Comparison of ENCODE assay signal across 8 mouse cellular contexts in genomic region chr2:79635426-79636291, GRCm38 (mm10). TPM values are rescaled to one million over a fixed set of nuclear protein-coding genes. Genes with fewer than 3 reads are reported as not detected.
DNase-seq lines count a peak whose midpoint lies in the region; ATAC-seq and TF ChIP-seq lines count a peak whose summit lies in the region.

No protein-coding gene starts in this region.

- DNase-seq in CD4-positive, CD25-positive, alpha-beta regulatory T cell, adult 2 months (ENCODE audit: low read depth, low spot score): peak; percentile 46
- peak; percentile 77 for DNase-seq in liver, embryonic 11.5 days (ENCODE audit: low spot score)
- DNase-seq in splenic B cell, adult 2 months (ENCODE audit: low read depth, low spot score): peak; percentile 72

- no peak for TF ChIP-seq POLR2A in bone marrow, adult 2 months (IDR thresholded peaks at IDR 0.05; ENCODE audit: borderline replicate concordance, control insufficient read depth, low read depth, low read length)
- peak; percentile 42 for TF ChIP-seq POLR2A in myocyte (IDR thresholded peaks at IDR 0.05; ENCODE audit: insufficient read length, low read depth)

- H3K4me2 ChIP-seq in embryonic facial prominence, embryonic 15.5 days (replicated peaks): peak overlapping the region; percentile 82
- peak overlapping the region; percentile 68 for H3K4me2 ChIP-seq in heart, embryonic 11.5 days
- peak overlapping the region; percentile 65 for H3K4me2 ChIP-seq in kidney, embryonic 15.5 days
- H3K4me2 ChIP-seq in liver, embryonic 11.5 days: peak overlapping the region; percentile 86
- H3K4me2 ChIP-seq in myocyte (ENCODE audit: low read depth): peak overlapping the region; percentile 61

- H3K27ac ChIP-seq in bone marrow, adult 2 months (ENCODE audit: control insufficient read depth, insufficient read depth, low read depth, low read length, poor library complexity): peak overlapping the region; percentile 96
- H3K27ac ChIP-seq in embryonic facial prominence, embryonic 15.5 days (replicated peaks): peak overlapping the region; percentile 89
- peak overlapping the region; percentile 80 for H3K27ac ChIP-seq in heart, embryonic 11.5 days (ENCODE audit: low read depth, low read length)
- peak overlapping the region; percentile 83 for H3K27ac ChIP-seq in kidney, embryonic 15.5 days
- H3K27ac ChIP-seq in liver, embryonic 11.5 days (ENCODE audit: low read depth, low read length): peak overlapping the region; percentile 62

- H3K36me3 ChIP-seq in embryonic facial prominence, embryonic 15.5 days: no peaks in the 10 kb centered on the region
- H3K36me3 ChIP-seq in heart, embryonic 11.5 days (ENCODE audit: control insufficient read depth, insufficient read depth, low read length): no peaks in the 10 kb centered on the region
- H3K36me3 ChIP-seq in kidney, embryonic 15.5 days: peaks cover 9% of the 10 kb centered on the region; the same call in 1 of the 2 replicates
- no peaks in the 10 kb centered on the region for H3K36me3 ChIP-seq in liver, embryonic 11.5 days (ENCODE audit: control insufficient read depth, insufficient read depth, low read length)
- H3K36me3 ChIP-seq in myocyte (ENCODE audit: control insufficient read depth, insufficient read depth): peaks cover 13% of the 10 kb centered on the region
- no peaks in the 10 kb centered on the region for H3K36me3 ChIP-seq in splenic B cell, adult 2 months (ENCODE audit: control insufficient read depth, insufficient read depth, low read length, poor library complexity, severe bottlenecking)

- H3K4me1 ChIP-seq in bone marrow, adult 2 months (ENCODE audit: control insufficient read depth, insufficient read depth, low read length): no peaks in the 10 kb centered on the region
- peaks cover 11% of the 10 kb centered on the region for H3K4me1 ChIP-seq in embryonic facial prominence, embryonic 15.5 days
- peaks cover 18% of the 10 kb centered on the region; the same call in 1 of the 2 replicates for H3K4me1 ChIP-seq in heart, embryonic 11.5 days (ENCODE audit: control insufficient read depth, insufficient read depth, low read length)
- H3K4me1 ChIP-seq in kidney, embryonic 15.5 days: peaks cover 21% of the 10 kb centered on the region
- 0 out of 2 replicates have a peak, but pooled peaks cover 3% of the 10 kb centered on the region for H3K4me1 ChIP-seq in liver, embryonic 11.5 days (replicated peaks; ENCODE audit: control insufficient read depth, insufficient read depth, low read length)

- peak overlapping the region; percentile 46 for H3ac ChIP-seq in myocyte (ENCODE audit: control insufficient read depth, insufficient read length)

- no peaks in the 10 kb centered on the region for H3K27me3 ChIP-seq in embryonic facial prominence, embryonic 15.5 days
- no peaks in the 10 kb centered on the region for H3K27me3 ChIP-seq in heart, embryonic 11.5 days (ENCODE audit: control insufficient read depth, insufficient read depth, low read length)
- no peaks in the 10 kb centered on the region for H3K27me3 ChIP-seq in kidney, embryonic 15.5 days
- H3K27me3 ChIP-seq in liver, embryonic 11.5 days (replicated peaks; ENCODE audit: control insufficient read depth, insufficient read depth, low read length): no peaks in the 10 kb centered on the region
- H3K27me3 ChIP-seq in myocyte (ENCODE audit: control insufficient read depth, insufficient read depth, insufficient read length): no peaks in the 10 kb centered on the region
- H3K27me3 ChIP-seq in splenic B cell, adult 2 months (ENCODE audit: control insufficient read depth, insufficient read depth, low read length, poor library complexity, severe bottlenecking): no peaks in the 10 kb centered on the region

- no peak for TF ChIP-seq CTCF in bone marrow, adult 2 months (IDR thresholded peaks at IDR 0.05; ENCODE audit: control insufficient read depth, insufficient read depth, low read length)

- ATAC-seq in embryonic facial prominence, embryonic 15.5 days (ENCODE audit: insufficient number of reproducible peaks, low FRiP score, low TSS enrichment, low read depth): no peak; the same call in 1 of the 2 replicates
- peak; percentile 76 for ATAC-seq in heart, embryonic 11.5 days (replicated peaks; ENCODE audit: insufficient number of reproducible peaks, low FRiP score, low TSS enrichment)
- peak; percentile 89 for ATAC-seq in kidney, embryonic 15.5 days (replicated peaks; ENCODE audit: low FRiP score)
- peak; percentile 69 for ATAC-seq in liver, embryonic 11.5 days (replicated peaks; ENCODE audit: low FRiP score)

- peaks cover 37% of the 10 kb centered on the region for H3K79me2 ChIP-seq in myocyte (ENCODE audit: control insufficient read depth, insufficient read depth)

- H3K9ac ChIP-seq in embryonic facial prominence, embryonic 15.5 days: peak overlapping the region; percentile 85
- peak overlapping the region; percentile 83 for H3K9ac ChIP-seq in heart, embryonic 11.5 days (ENCODE audit: low read depth, low read length)
- peak overlapping the region; percentile 80 for H3K9ac ChIP-seq in kidney, embryonic 15.5 days
- peak overlapping the region; percentile 85 for H3K9ac ChIP-seq in liver, embryonic 11.5 days (ENCODE audit: low read depth, low read length)

- no peaks in the 10 kb centered on the region for H3K9me3 ChIP-seq in embryonic facial prominence, embryonic 15.5 days (replicated peaks)
- H3K9me3 ChIP-seq in heart, embryonic 11.5 days (replicated peaks; ENCODE audit: control insufficient read depth, low read length): no peaks in the 10 kb centered on the region
- no peaks in the 10 kb centered on the region for H3K9me3 ChIP-seq in kidney, embryonic 15.5 days (replicated peaks)
- H3K9me3 ChIP-seq in liver, embryonic 11.5 days (ENCODE audit: control insufficient read depth, low read length): no peaks in the 10 kb centered on the region

- H3K4me3 ChIP-seq in bone marrow, adult 2 months (replicated peaks; ENCODE audit: control insufficient read depth, low read depth, low read length): peak overlapping the region; percentile 98
- peak overlapping the region; percentile 92 for H3K4me3 ChIP-seq in embryonic facial prominence, embryonic 15.5 days (replicated peaks)
- peak overlapping the region; percentile 86 for H3K4me3 ChIP-seq in heart, embryonic 11.5 days (ENCODE audit: low read depth, low read length)
- H3K4me3 ChIP-seq in kidney, embryonic 15.5 days (replicated peaks): peak overlapping the region; percentile 93
- H3K4me3 ChIP-seq in liver, embryonic 11.5 days (ENCODE audit: low read depth, low read length): peak overlapping the region; percentile 73
- H3K4me3 ChIP-seq in myocyte: peak overlapping the region; percentile 84

- under 1% methylated on average over 83 of the region's 83 CpGs for WGBS in bone marrow, adult 2 months
- under 1% methylated on average over 80 of the region's 83 CpGs for WGBS in embryonic facial prominence, embryonic 15.5 days
- whole genome bisulfite sequencing in heart, embryonic 11.5 days (ENCODE audit: insufficient replicate concordance): under 1% methylated on average over 82 of the region's 83 CpGs
- under 1% methylated on average over 83 of the region's 83 CpGs for WGBS in kidney, embryonic 15.5 days
- under 1% methylated on average over 81 of the region's 83 CpGs for WGBS in liver, embryonic 11.5 days

TF ChIP-seq in myocyte, 11 proteins besides CTCF, POLR2A, EP300 and RAD21:
- TF ChIP-seq POLR2AphosphoS2 (IDR thresholded peaks at IDR 0.05; ENCODE audit: insufficient read length, low read depth) (peak; percentile 37), CEBPB (IDR thresholded peaks at IDR 0.05; ENCODE audit: insufficient read depth, poor library complexity, severe bottlenecking) (no peak), USF1 (IDR thresholded peaks at IDR 0.05; ENCODE audit: low read depth) (no peak), TCF12 (IDR thresholded peaks at IDR 0.05; ENCODE audit: insufficient read depth, poor library complexity, severe bottlenecking) (no peak), MYOG (IDR thresholded peaks at IDR 0.05; ENCODE audit: control insufficient read depth in 1 of 3, insufficient read depth in 1 of 3, insufficient read length in 2 of 3, low read depth in 2 of 3) (peak in 2 of 3 experiments; percentile 23 to 42), MAX (IDR thresholded peaks at IDR 0.05; ENCODE audit: low read depth) (no peak), TCF3 (IDR thresholded peaks at IDR 0.05; ENCODE audit: insufficient read length, low read depth) (no peak), MYOD1 (IDR thresholded peaks at IDR 0.05; ENCODE audit: control insufficient read depth in 1 of 3, insufficient read length in 2 of 3, low read depth in 2 of 3) (peak in 1 of 3 experiments; percentile 3), SRF (IDR thresholded peaks at IDR 0.05; ENCODE audit: control insufficient read depth, insufficient read length, low read depth) (no peak), E2F4 (IDR thresholded peaks at IDR 0.05; ENCODE audit: insufficient read depth) (no peak), REST (IDR thresholded peaks at IDR 0.05; ENCODE audit: insufficient read depth, insufficient read length) (no peak)
TF ChIP-seq in myocyte: peak in this region for 3.

RNA-seq across cellular contexts. Expression of gene Itprid2, which starts 0.5 kb away (rescaled TPM):
- polyA plus RNA-seq in bone marrow, adult 2 months (2011; ENCODE audit: insufficient read depth, insufficient read length, low replicate concordance, missing spikeins): 1.7 and 8.2 TPM in 2 replicates
- 15.3 and 16.1 TPM in 2 replicates for polyA plus RNA-seq in embryonic facial prominence, embryonic 15.5 days (2015; fragmentation: Nextera tagmentation; extraction: Ambion mirVana)
- 10.2 and 10.3 TPM in 2 replicates for polyA plus RNA-seq in heart, embryonic 11.5 days (2014; fragmentation: Nextera tagmentation; extraction: Ambion mirVana)
- 18.5 and 19.4 TPM in 2 replicates for polyA plus RNA-seq in kidney, embryonic 15.5 days (2015; fragmentation: Nextera tagmentation; extraction: Ambion mirVana)
- 7.1 and 7.6 TPM in 2 replicates for polyA plus RNA-seq in liver, embryonic 11.5 days (2014; fragmentation: Nextera tagmentation; extraction: Ambion mirVana)
- polyA plus RNA-seq in myocyte (2012; fragmentation: generic; extraction: Trizol): 8.1 TPM
